Mouse (Mus musculus): ENCODE measurements around the gene Lrcol1.

DNA sequence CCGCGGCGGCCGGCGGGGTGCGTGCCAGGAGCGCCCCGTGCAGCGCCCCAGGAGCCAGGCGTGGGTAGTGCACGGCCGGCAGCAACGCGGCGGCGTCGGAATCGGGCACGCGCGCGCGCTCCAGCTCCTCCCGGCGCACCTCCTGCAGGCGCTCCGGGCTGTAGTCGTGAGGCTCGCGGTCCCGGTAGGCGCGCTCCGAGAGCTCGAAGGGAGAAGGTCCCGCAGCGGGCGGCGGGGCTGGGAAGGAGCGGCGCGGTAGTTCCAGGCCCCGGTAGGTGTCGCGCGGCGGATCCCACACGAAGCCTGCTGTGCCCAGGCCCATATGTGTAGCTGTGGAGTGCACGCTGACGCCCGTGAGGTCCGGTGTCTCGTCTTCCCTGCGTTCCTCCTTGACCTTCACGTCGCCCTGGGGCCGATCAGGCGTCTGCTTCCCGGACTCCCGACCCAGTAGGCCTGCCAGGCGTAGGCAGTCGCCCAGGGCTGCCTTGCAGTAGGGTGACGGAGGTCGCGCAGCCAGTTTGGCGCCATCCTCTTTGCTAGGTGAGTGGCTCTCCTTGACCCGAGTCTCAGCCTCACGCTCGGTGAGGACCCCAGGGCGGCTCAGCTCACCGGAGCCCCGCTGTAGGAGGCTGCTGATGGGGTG lies 18.8 kb downstream of the Lrcol1 start:
- TF ChIP-seq GATA1 (IDR thresholded peaks at IDR 0.05; ENCODE audit: low read length), result no peak
- TF ChIP-seq TAL1 (IDR thresholded peaks at IDR 0.05; ENCODE audit: low read length), result no peak

Data from erythroblast, embryonic 14.5 days (primary cell).